Mouse (Mus musculus): ENCODE measurements around the gene Fcrla. TPM values are rescaled to one million over a fixed set of nuclear protein-coding genes. Genes with fewer than 3 reads are reported as not detected.
"Not testable (repeated sequence)": the region's sequence is repeated elsewhere in the genome, so short reads cannot be mapped to it uniquely, and the experiment has no call there.

Gene Fcrla
- total RNA-seq (2021), result not detected
- long read RNA-seq, experiment 1, partial matches to known transcripts, result 0 of 1 reads
- long read RNA-seq, experiment 1, other reads (novel, unspliced or antisense), result 0 of 1 reads
- long read RNA-seq, experiment 2, result 0 reads

GRCm38 (mm10) chr1:170927378-170927777 lies at the start of gene Fcrla:
Gene Fcrla (minus strand): TSS chr1:170927583.
- no peak for DNase-seq (ENCODE audit: low spot score)

- no peak for DNase-seq (ENCODE audit: low spot score)
These were observed 49.1 kb upstream of the Fcrla start, which contains the start of gene Fcgr2b for GRCm38 (mm10) chr1:170976447-170976846. Gene Fcgr2b (minus strand): TSS chr1:170976547.

GRCm38 (mm10) chr1:170975751-170976161 lies 48.4 kb upstream of the Fcrla start:
- no peak for DNase-seq (ENCODE audit: low spot score)

- DNase-seq (ENCODE audit: low spot score), result not testable (repeated sequence)
These were observed 48.0 kb upstream of the Fcrla start for GRCm38 (mm10) chr1:170975350-170975749.

- DNase-seq (ENCODE audit: low spot score), result no peak
These were observed 47.4 kb upstream of the Fcrla start for GRCm38 (mm10) chr1:170974736-170975135.

GRCm38 (mm10) chr1:170974171-170974570 lies 46.8 kb upstream of the Fcrla start:
- no peak for DNase-seq (ENCODE audit: low spot score)

GRCm38 (mm10) chr1:170972936-170973335 lies 45.6 kb upstream of the Fcrla start:
- no peak for DNase-seq (ENCODE audit: low spot score)

GRCm38 (mm10) chr1:170972494-170972893 lies 45.1 kb upstream of the Fcrla start:
- no peak for DNase-seq (ENCODE audit: low spot score)

- DNase-seq (ENCODE audit: low spot score), result no peak
These were observed 41.2 kb upstream of the Fcrla start for GRCm38 (mm10) chr1:170968576-170968975.

- DNase-seq (ENCODE audit: low spot score), result no peak
These were observed 40.2 kb upstream of the Fcrla start for GRCm38 (mm10) chr1:170967581-170967980.

- no peak for DNase-seq (ENCODE audit: low spot score)
These were observed 35.7 kb upstream of the Fcrla start for GRCm38 (mm10) chr1:170963087-170963486.

GRCm38 (mm10) chr1:170962301-170962700 lies 34.9 kb upstream of the Fcrla start:
- DNase-seq (ENCODE audit: low spot score), result no peak

- DNase-seq (ENCODE audit: low spot score), result no peak
These were observed 33.7 kb upstream of the Fcrla start for GRCm38 (mm10) chr1:170961101-170961500.

GRCm38 (mm10) chr1:170959791-170960190 lies 32.4 kb upstream of the Fcrla start:
- no peak for DNase-seq (ENCODE audit: low spot score)

- no peak for DNase-seq (ENCODE audit: low spot score)
These were observed 30.8 kb upstream of the Fcrla start for GRCm38 (mm10) chr1:170958225-170958624.

GRCm38 (mm10) chr1:170953192-170953591 lies 25.8 kb upstream of the Fcrla start:
- no peak for DNase-seq (ENCODE audit: low spot score)

- DNase-seq (ENCODE audit: low spot score), result no peak
These were observed 23.4 kb upstream of the Fcrla start for GRCm38 (mm10) chr1:170950772-170951171.

GRCm38 (mm10) chr1:170944908-170945307 lies 17.5 kb upstream of the Fcrla start:
- DNase-seq (ENCODE audit: low spot score), result not testable (repeated sequence)

- DNase-seq (ENCODE audit: low spot score), result not testable (repeated sequence)
These were observed 16.8 kb upstream of the Fcrla start for GRCm38 (mm10) chr1:170944151-170944550.

GRCm38 (mm10) chr1:170939255-170939654 lies 11.9 kb upstream of the Fcrla start:
- DNase-seq (ENCODE audit: low spot score), result no peak

GRCm38 (mm10) chr1:170934383-170934782 lies 7.0 kb upstream of the Fcrla start:
- DNase-seq (ENCODE audit: low spot score), result no peak

GRCm38 (mm10) chr1:170933940-170934339 lies 6.6 kb upstream of the Fcrla start:
- no peak for DNase-seq (ENCODE audit: low spot score)

GRCm38 (mm10) chr1:170933386-170933920 lies 6.1 kb upstream of the Fcrla start:
- no peak for DNase-seq (ENCODE audit: low spot score)

- no peak for DNase-seq (ENCODE audit: low spot score)
These were observed 4.7 kb upstream of the Fcrla start for GRCm38 (mm10) chr1:170932043-170932442.

Data from gastrocnemius, adult 18-20 months (tissue).